Comparison of ENCODE assay signal across 9 mouse cellular contexts in the genomic region with DNA sequence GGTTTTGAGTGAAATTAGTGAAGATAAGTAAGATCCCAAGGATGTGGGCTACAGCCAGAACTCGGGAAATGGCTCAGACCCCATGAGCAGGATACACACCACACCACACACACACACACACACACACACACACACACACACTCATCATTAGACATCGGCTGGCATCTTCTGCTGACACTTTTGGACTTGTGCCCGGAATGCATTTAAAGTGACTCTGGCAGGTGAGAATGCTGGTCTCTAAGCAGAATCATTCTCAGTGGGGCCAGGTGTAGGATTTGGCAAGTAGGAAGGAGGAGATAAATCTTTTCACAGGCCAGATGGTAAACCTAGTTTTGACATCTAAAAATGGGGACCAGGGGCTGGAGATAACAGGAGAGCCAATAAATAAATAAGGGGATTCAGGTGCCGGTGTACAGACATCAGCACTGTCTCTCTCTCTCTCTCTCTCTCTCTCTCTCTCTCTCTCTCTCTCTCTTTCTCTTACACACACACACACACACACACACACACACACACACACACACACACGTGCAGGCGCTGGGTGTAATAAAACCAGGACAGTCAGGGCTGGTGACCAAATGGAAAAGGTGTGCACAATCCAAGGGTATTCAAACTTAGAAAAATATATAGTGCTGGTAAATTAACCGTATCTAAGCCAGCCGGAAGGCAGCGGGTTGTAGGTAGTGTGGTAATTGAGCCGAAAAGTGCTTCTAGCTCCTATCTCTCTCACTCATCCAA. TPM values are rescaled to one million over a fixed set of nuclear protein-coding genes. Genes with fewer than 3 reads are reported as not detected.
DNase-seq lines count a peak whose midpoint lies in the region; ATAC-seq lines count a peak whose summit lies in the region.
"Had no signal": no experiment of that assay in that cellular context is flagged by ENCODE, and none has a peak within 500 bp of the region (broad histone marks: within the 10 kb centered on the region; RNA-seq: fewer than 3 reads in every experiment).

No protein-coding gene starts in this region.

- DNase-seq in right cerebral cortex, postnatal 10 days (ENCODE audit: low spot score in 2 of 2), result peak; percentile 72 to 82
- no peak for DNase-seq in right cerebral cortex, postnatal 36 days (ENCODE audit: low spot score in 2 of 2)
- DNase-seq in limb, embryonic 10.5 days (ENCODE audit: low spot score), result no peak
- no peak for DNase-seq in layer of hippocampus, adult 8-10 months (ENCODE audit: low spot score in 2 of 2)
- DNase-seq in c-Kit-positive CD71-positive TER-119-positive erythroid progenitor cells, embryonic 14.5 days (ENCODE audit: low spot score), result no peak
- DNase-seq: adrenal gland, postnatal 25 days had no signal

- ATAC-seq in embryonic facial prominence, embryonic 12.5 days (ENCODE audit: insufficient number of reproducible peaks, insufficient read depth, low FRiP score, low TSS enrichment), result no peak
- ATAC-seq in stomach, embryonic 16.5 days (ENCODE audit: insufficient read depth, low FRiP score), result no peak

- 0 out of 2 replicates have a peak overlapping the region, but pooled peaks have one; percentile 46 for H3K27ac ChIP-seq in embryonic facial prominence, embryonic 12.5 days
- H3K27ac ChIP-seq in limb, embryonic 10.5 days, result no peak overlapping the region
- no peak overlapping the region for H3K27ac ChIP-seq in stomach, embryonic 16.5 days (ENCODE audit: low read length)

- peak overlapping the region; percentile 64 for H3K4me2 ChIP-seq in embryonic facial prominence, embryonic 12.5 days (replicated peaks)
- peak overlapping the region; percentile 57 for H3K4me2 ChIP-seq in stomach, embryonic 16.5 days (ENCODE audit: low read depth, low read length)

- WGBS in embryonic facial prominence, embryonic 12.5 days, result 48% methylated on average over 10 of the region's 10 CpGs
- WGBS in limb, embryonic 10.5 days, result 52% methylated on average over 10 of the region's 10 CpGs
- WGBS in stomach, embryonic 16.5 days, result 50% methylated on average over 10 of the region's 10 CpGs

- no peak overlapping the region for H3K9ac ChIP-seq in embryonic facial prominence, embryonic 12.5 days
- H3K9ac ChIP-seq in stomach, embryonic 16.5 days (ENCODE audit: low read length), result no peak overlapping the region

- no peaks in the 10 kb centered on the region for H3K36me3 ChIP-seq in embryonic facial prominence, embryonic 12.5 days
- no peaks in the 10 kb centered on the region for H3K36me3 ChIP-seq in limb, embryonic 10.5 days
- no peaks in the 10 kb centered on the region for H3K36me3 ChIP-seq in stomach, embryonic 16.5 days (ENCODE audit: control insufficient read depth, insufficient read depth, low read length)

- peaks cover 50% of the 10 kb centered on the region for H3K27me3 ChIP-seq in embryonic facial prominence, embryonic 12.5 days
- peaks cover 83% of the 10 kb centered on the region for H3K27me3 ChIP-seq in limb, embryonic 10.5 days (ENCODE audit: low read depth, poor library complexity, severe bottlenecking)
- H3K27me3 ChIP-seq in stomach, embryonic 16.5 days (ENCODE audit: control insufficient read depth, insufficient read depth, low read length), result peaks cover 15% of the 10 kb centered on the region

- peaks cover 21% of the 10 kb centered on the region; the same call in 1 of the 2 replicates for H3K4me1 ChIP-seq in embryonic facial prominence, embryonic 12.5 days
- H3K4me1 ChIP-seq in limb, embryonic 10.5 days, result peaks cover 38% of the 10 kb centered on the region
- no peaks in the 10 kb centered on the region for H3K4me1 ChIP-seq in stomach, embryonic 16.5 days (ENCODE audit: control insufficient read depth, insufficient read depth, low read length)

- no peaks in the 10 kb centered on the region for H3K9me3 ChIP-seq in embryonic facial prominence, embryonic 12.5 days
- H3K9me3 ChIP-seq in limb, embryonic 10.5 days (replicated peaks), result no peaks in the 10 kb centered on the region
- no peaks in the 10 kb centered on the region for H3K9me3 ChIP-seq in stomach, embryonic 16.5 days (replicated peaks; ENCODE audit: control insufficient read depth, low read length)

- peak overlapping the region; percentile 35 for H3K4me3 ChIP-seq in embryonic facial prominence, embryonic 12.5 days
- peak overlapping the region; percentile 48 for H3K4me3 ChIP-seq in limb, embryonic 10.5 days
- H3K4me3 ChIP-seq in stomach, embryonic 16.5 days (replicated peaks; ENCODE audit: low read length), result peak overlapping the region; percentile 42

RNA-seq across cellular contexts. Expression of a gene that starts 7.6 kb away (rescaled TPM):
- 2.1 and 4.2 TPM in 2 replicates for polyA plus RNA-seq in embryonic facial prominence, embryonic 12.5 days (2016; fragmentation: Nextera tagmentation; extraction: Ambion mirVana)
- polyA plus RNA-seq in limb, embryonic 10.5 days (2016; fragmentation: Nextera tagmentation; extraction: Ambion mirVana), result 0.24 and 0.54 TPM in 2 replicates
- polyA plus RNA-seq in stomach, embryonic 16.5 days (2015; fragmentation: Nextera tagmentation; extraction: Ambion mirVana), result 0.19 and 0.22 TPM in 2 replicates
- total RNA-seq in layer of hippocampus, adult 8-10 months (2022), result 100 to 1,000 TPM; 123 to 141 (median 132) TPM
- total RNA-seq: hematopoietic stem cell, adult 5-6 weeks had no signal

RNA-seq across cellular contexts. Expression of a gene that starts 9.1 kb away (rescaled TPM):
- 0.27 and 0.37 TPM in 2 replicates for polyA plus RNA-seq in embryonic facial prominence, embryonic 12.5 days (2016; fragmentation: Nextera tagmentation; extraction: Ambion mirVana)
- not detected in 2 replicates for polyA plus RNA-seq in limb, embryonic 10.5 days (2016; fragmentation: Nextera tagmentation; extraction: Ambion mirVana)
- 0.52 and 0.72 TPM in 2 replicates for polyA plus RNA-seq in stomach, embryonic 16.5 days (2015; fragmentation: Nextera tagmentation; extraction: Ambion mirVana)
- 100 to 1,000 TPM; 652 to 713 (median 673) TPM for total RNA-seq in layer of hippocampus, adult 8-10 months (2022)
- total RNA-seq: hematopoietic stem cell, adult 5-6 weeks had no signal

RNA-seq across cellular contexts. Expression of a gene that starts 26.5 kb away (rescaled TPM):
- polyA plus RNA-seq in embryonic facial prominence, embryonic 12.5 days (2016; fragmentation: Nextera tagmentation; extraction: Ambion mirVana), result not detected in 2 replicates
- polyA plus RNA-seq in limb, embryonic 10.5 days (2016; fragmentation: Nextera tagmentation; extraction: Ambion mirVana), result not detected in 2 replicates
- not detected in 2 replicates for polyA plus RNA-seq in stomach, embryonic 16.5 days (2015; fragmentation: Nextera tagmentation; extraction: Ambion mirVana)
- total RNA-seq in layer of hippocampus, adult 8-10 months (2022), result under 1 TPM in 1 of 4 experiments, not detected in 3; 0.35 TPM
- total RNA-seq: adrenal gland, postnatal 25 days; hematopoietic stem cell, adult 5-6 weeks had no signal

RNA-seq across cellular contexts. Expression of a gene that starts 31.9 kb away (rescaled TPM):
- 9.9 and 13.2 TPM in 2 replicates for polyA plus RNA-seq in embryonic facial prominence, embryonic 12.5 days (2016; fragmentation: Nextera tagmentation; extraction: Ambion mirVana)
- polyA plus RNA-seq in limb, embryonic 10.5 days (2016; fragmentation: Nextera tagmentation; extraction: Ambion mirVana), result 2.0 and 3.3 TPM in 2 replicates
- 14.5 and 17.7 TPM in 2 replicates for polyA plus RNA-seq in stomach, embryonic 16.5 days (2015; fragmentation: Nextera tagmentation; extraction: Ambion mirVana)
- 10 to 100 TPM; 79.3 to 92.1 (median 82.9) TPM for total RNA-seq in layer of hippocampus, adult 8-10 months (2022)
- total RNA-seq: hematopoietic stem cell, adult 5-6 weeks had no signal

RNA-seq across cellular contexts. Expression of a gene that starts 56.0 kb away (rescaled TPM):
- polyA plus RNA-seq in embryonic facial prominence, embryonic 12.5 days (2016; fragmentation: Nextera tagmentation; extraction: Ambion mirVana), result 0.05 and 0.06 TPM in 2 replicates
- polyA plus RNA-seq in limb, embryonic 10.5 days (2016; fragmentation: Nextera tagmentation; extraction: Ambion mirVana), result 0.04 TPM in 1 of 2 replicates, not detected in the other
- polyA plus RNA-seq in stomach, embryonic 16.5 days (2015; fragmentation: Nextera tagmentation; extraction: Ambion mirVana), result 9.6 and 9.9 TPM in 2 replicates
- under 1 TPM; 0.27 to 0.54 (median 0.37) TPM for total RNA-seq in layer of hippocampus, adult 8-10 months (2022)
- total RNA-seq: adrenal gland, postnatal 25 days; hematopoietic stem cell, adult 5-6 weeks had no signal

Comparison
In these comparisons a context has a peak if more than half of its experiments do, and no peak if none do; other contexts are left out.
1. DNase-seq: peak in right cerebral cortex, postnatal 10 days (2 of 2); none in right cerebral cortex, postnatal 36 days (0 of 2), limb, embryonic 10.5 days (single experiment), layer of hippocampus, adult 8-10 months (0 of 2) and c-Kit-positive CD71-positive TER-119-positive erythroid progenitor cells, embryonic 14.5 days (single experiment).
2. Peak in every context shown above with its lines, with median percentiles within 50 percentile points of each other: H3K4me3 ChIP-seq.